Mouse (Mus musculus): ENCODE measurements around the gene Onecut3. TPM values are rescaled to one million over a fixed set of nuclear protein-coding genes. Genes with fewer than 3 reads are reported as not detected.

Onecut3 gene
- total RNA-seq, 2 experiments from 2014 or later: 0.05 TPM; not detected in 1

DNA sequence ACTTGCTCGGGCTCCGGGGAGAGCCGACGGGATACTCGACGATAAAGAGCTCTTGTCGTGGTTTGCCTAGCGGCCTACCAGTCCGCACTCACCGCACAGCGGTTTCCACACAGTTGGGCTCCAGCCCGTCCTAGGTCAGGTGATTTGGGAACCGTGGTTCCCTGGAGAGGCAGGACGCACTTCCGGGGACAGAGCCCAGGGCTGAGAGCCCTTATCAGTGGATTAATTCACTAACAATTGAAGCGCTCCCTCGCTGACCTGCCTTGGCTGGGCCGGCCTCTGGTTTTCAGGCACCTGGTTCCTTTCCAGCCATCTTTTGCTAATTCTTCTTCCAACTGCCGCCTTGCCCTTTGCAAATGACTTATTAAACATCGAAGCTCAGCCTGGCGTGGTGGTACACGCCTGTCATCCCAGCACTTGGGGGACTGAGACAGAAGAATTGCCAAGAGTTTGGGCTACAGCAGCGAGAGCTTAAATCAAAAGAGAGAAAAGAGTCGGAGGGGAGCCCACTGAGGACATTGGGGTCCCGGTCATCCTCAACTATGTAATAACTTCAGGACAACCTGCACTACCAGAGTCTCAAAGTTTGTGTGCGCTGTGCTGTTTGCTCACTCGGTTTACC, 9.1 kb downstream of the Onecut3 start:
- DNase-seq: peak; percentile 58 to 63

DNA sequence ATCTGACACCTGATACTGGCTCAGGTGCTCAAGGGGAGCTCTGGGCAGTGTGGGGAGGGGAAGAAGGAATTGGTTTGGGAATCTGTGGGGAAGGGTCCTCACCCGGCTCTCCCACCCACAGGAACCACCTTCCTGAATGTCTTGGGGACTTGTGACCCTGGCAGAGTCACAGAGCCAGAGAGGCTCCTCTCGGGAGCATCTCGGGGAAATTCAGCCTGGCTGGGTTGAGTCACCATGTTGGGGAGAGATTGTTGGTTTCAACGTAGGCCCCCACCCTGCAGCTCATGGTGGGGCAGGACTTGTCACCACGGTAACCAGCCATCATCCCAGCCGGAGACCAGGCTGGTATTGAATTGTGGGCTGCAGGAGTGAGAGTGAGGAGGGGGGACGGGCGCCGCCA, 10.1 kb downstream of the Onecut3 start:
- no peak for DNase-seq

DNA sequence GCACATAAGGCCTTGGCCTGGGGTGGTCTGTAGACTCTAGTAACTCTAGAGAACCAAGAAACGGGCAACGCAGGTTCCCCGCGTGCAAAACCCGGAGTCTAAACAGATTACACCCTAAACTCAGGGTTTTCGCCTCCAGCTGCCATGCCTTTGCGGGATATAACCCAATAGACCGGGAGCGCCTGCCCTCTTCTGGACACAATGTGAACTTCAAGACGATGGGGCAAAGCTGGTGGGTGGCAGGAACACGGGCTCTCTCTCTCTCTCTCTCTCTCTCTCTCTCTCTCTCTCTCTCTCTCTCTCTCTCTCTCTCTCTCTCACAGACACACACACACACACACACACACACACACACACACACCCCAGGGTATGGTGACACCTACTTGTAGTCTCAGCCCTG, 11.6 kb downstream of the Onecut3 start:
- peak; percentile 45 to 86 for DNase-seq

DNA sequence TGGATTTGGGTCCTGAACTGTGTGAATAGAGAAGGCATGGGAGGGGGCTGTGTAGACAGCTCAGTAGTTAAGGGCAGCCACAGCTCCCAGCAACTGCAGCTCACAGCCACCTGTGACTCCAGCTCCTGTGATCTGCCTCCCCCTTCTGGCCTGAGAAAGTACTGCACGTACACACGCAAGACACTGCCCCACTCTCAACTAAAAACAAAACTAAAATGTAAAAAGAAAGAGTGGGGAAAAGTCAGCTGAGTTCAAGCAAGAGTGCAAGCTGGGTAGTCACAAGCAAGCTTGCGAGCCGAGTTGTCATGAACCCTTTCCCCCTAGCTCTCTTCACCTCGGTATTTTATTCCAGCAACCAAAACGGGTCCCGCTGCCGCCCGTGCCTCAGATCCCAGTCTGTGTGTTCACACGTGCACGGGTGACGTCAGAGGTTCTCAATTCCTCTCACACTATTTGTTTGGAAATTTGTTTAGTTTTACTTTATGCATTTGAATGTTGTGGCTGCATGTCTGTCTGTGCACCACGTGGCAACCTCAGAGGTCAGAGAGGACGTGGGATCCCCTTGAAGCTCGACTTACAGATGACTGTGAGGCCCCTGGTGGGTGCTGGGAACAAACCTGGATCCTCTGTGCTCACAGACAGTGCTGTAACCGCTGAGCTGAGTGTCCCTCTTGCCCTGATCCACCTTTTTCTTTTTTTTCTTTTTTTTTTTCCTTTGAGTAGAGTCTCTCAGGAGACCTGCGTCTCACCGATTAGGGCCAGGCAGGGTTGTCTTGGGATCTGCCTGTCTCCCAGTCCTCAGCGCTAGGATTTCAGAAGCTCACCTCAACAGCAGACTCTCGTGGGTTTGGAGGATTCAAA, 15.0 kb downstream of the Onecut3 start:
- DNase-seq: peak; percentile 72 to 92

DNA sequence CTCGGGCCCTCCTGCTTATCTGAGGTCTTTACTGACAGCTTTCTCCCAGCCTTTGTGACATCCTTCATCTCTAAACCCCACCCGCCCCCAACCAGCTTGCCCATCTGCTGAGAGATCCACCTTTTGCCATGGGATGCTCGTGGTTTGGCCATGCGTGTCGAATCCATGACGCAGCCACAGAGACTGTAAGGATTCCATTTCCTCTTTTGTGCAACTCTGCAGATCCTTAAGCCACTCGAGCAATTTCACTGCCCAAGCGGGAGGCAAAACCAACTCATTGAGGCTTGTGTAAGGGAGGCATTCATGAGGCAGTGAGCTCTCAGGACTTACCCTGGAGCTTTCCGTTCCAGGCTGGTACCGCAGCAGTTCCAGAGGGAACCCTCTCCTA, 15.6 kb downstream of the Onecut3 start:
- no peak for DNase-seq

DNA sequence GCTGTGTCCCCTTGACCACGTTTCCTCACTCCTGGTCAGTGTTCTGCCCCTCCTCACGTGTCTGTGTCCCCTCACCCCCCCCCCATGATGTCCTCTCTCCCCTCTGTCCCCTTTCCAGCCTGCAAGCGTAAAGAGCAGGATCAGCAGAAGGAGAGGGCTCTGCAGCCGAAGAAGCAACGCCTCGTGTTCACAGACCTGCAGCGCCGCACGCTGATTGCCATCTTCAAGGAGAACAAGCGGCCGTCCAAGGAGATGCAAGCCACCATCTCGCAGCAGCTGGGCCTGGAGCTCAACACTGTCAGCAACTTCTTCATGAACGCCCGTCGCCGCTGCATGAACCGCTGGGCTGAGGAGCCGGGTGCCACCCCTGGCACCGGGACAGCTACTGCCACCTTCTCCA, 19.1 kb downstream of the Onecut3 start:
- no peak for DNase-seq

DNA sequence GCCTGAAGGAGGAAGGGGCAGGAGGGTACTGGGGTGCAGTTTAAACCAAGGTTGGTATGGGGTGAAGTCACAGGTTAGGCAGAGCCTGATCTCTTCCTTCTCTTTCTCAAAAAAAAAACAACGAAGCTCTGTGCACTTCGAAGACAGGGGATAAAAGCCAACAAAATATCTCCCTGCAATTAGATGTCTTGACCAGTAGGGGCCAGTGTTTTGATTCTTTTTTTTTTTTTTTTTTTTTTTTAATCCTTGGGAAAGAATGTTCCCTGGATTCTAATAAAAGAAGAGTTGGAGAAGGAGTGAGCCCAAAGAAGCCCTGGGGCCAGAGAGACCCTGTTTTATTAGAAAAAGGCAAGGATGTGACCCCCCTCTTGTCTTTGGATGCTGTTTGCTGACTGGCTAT, 24.7 kb downstream of the Onecut3 start:
- DNase-seq: no peak

DNA sequence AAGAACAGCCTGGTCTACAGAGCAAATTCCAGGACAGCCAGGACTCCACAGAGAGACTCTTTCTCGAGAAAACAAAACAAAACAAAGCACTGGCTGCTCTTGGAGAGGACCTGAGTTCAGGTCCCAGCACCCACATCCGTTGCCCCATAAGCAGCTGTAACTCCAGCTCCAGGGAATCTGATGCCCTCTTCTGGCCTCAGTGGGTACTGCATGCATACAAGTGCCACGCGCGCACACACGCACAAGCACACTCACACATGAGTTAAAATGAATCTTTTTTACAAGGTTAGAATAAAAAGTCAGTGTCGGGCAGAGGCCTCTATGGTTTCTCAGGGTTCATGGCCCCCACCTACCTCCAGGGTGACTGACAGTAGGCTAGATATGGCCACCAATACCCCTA, 28.7 kb downstream of the Onecut3 start:
- DNase-seq: no peak

DNA sequence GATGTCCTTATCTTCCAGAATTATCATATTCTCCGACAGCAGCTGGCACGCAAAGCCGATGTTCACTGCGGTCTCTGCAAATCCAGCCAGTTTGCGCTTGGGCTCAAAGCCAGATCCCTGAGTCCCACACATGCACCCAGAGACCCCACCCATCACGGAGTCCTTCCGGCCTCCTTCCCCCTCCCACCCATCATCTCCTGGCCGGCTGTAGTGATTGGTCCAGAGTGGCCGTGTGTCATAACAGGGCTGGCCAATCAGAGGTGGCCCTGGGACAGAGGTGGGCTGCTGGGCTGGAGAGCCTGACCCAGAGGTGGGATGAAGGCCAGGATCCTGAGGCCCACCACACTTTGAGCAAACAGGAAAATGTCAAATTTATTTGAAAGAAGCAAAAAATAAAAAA, 31.5 kb downstream of the Onecut3 start:
- DNase-seq: no peak

DNA sequence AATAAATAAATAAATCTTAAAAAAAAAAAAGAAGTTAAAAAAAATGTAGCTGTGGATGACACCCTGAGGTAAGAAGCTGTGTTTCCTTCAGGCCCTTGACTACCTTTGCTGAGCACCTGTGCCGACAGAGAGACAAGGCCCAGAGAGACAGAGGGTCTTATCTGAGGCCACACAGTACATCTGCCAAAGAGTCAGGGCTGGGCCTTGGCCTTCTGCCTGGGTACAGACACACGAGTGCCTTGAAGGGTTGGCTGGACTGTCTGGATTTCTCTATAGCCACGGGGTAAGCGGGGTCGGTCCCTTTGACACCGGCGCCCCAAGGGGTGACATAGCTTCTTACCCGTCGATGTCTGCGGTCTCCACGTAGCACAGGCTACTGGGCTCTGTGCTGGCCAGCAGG, 38.1 kb downstream of the Onecut3 start:
- no peak for DNase-seq

DNA sequence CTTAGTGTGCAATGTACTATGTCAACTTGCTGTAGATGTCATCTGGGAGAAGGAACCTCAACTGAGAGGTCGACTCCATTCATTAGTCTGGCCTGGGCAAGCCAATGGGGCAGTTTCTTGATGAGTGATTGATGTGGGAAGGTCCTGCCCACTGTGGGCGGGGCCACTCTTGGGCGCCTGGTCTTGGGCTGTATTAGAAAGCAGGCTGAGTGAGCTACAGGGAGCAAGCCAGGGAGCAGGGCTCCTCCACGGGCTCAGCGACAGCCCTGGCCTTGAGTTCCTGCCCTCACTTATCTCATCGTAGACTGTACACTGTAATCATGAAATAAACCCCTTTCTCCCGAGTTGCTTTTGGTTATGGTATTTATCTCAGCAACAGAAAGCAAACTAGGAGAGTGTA, 39.1 kb downstream of the Onecut3 start:
- no peak for DNase-seq

DNA sequence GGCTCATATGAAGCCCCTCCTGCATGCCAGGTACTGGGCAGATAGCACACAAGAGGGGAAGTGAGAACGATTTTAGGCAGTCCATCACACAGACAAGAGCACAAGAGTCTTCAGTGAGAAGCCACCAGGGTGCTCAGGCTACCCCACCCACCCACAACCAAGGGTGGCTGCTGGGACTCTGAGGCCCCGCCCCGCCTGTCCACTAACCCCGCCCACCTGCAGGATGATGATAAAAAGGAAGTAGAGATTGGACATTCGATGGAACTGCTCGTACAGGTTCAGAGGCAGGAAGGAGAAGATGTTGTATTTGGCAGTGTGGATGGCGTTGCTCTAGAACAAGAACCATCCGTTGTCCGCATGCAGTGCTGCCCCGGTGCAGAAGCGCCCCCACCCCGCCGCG, 40.4 kb downstream of the Onecut3 start:
- DNase-seq: no peak

DNA sequence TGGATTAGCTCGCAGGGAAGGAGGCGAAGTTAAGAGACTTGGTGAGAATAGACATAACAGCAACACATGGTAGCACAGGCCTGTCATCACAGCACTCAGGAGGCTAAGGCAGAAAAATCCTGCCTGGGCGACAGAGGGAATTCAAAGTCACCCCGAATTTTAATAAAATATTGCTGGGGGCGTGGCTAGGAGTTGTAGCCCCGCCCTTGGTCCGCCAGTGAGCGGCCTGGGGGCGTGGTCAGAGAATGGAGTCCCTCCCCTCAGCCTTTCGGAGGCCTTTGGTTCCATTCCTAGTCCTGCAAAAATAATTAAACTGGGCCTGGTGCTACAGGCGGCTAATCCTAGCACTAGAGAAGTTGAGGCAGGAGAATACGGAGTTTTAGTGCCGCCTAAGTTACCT, 41.1 kb downstream of the Onecut3 start:
- DNase-seq: no peak

DNA sequence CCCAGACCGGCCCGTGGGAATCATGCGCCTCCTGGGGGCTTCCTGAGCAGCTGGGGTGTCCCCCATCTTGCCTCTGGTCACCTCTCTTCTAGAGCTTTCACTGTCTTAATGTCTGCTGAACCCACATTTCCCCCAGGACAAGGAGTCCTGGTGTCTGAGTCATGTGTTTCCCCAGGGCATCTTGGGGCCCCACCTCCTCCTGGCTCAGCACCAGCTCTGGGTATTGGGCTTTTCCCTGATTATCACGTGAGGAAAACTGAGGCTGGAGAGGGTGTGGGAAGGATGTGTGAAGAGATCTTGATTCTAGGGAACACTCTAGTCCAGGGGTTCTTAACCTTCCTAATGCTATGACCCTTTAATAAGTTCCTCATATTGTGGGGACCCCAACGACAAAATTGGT, 43.5 kb downstream of the Onecut3 start:
- no peak for DNase-seq

DNA sequence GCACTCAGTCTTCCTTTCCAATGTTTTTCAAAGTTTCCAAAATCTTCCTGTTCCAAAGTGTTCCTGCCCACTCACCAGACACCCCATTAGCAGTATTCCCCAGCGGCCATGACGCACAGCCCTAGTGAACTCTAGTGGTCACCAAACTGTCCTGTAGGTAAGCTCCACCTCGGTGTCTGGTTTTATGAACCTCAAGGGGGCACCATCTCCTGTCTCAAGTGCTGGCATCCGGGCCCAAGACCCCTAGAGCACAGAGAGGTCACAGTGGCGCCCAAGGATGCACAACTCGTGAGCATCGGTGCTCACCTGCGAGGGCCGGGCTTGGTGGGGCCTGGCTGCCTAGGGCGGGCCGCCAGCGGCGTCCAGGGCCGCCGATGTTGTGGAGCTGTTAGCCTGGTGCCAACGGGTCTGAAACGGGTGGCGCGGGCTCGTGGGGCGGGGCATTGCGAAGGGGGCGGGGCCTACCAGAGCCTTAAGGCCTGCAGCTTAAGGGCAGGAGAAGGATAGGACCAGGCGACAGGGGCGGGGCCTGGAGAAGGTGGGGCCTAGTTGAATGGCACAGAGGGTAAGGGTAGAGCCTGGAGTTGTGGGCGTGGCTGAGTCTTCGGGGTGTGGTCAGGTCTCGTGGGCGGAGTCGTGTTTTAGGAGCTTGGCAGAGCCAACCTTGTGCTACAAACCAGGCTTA, 44.2 kb downstream of the Onecut3 start, which contains the start of gene Atp8b3:
Atp8b3 (minus strand) TSS at position 415 of the 685 bp plus-strand sequence.
- DNase-seq: peak; percentile 48 to 73

DNA sequence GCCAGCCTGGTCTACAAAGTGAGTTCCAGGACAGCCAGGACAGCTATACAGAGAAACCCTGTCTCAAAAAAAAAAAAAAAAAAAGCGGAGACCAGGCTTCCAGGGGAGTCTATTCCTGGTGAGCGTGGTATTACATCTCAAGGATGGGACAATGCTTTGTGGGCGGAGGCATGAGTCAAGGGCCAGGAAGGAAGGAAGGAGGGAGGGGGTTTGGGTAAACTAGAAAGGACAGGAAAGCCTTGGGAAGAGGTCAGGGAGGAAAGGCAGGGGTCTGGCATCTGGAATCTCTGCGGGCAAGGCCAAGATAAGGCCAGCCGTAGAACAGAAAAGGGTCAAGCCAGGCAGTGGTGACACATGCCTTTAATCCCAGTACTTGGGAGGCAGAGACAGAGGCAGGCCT, 44.9 kb downstream of the Onecut3 start:
- no peak for DNase-seq

DNA sequence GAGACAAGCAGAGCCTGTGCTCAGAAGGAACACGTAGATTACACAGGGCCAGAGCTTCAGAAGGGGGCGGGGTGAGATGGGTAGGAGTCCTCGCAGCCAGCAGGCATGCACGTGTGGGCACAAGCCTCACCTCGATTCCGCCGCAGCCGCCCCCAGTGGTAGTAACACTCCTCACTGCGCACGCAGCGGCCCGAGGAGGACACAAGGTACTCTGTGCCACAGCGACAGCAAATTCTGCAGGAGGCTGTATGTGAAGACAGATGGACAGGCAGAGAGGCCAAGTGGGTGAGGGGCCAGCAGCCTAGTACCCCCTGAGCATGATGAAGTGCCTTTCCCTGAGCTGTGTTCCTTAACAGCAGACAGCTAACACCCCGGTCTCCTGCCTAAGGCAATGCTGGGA, 49.2 kb downstream of the Onecut3 start:
- no peak for DNase-seq

DNA sequence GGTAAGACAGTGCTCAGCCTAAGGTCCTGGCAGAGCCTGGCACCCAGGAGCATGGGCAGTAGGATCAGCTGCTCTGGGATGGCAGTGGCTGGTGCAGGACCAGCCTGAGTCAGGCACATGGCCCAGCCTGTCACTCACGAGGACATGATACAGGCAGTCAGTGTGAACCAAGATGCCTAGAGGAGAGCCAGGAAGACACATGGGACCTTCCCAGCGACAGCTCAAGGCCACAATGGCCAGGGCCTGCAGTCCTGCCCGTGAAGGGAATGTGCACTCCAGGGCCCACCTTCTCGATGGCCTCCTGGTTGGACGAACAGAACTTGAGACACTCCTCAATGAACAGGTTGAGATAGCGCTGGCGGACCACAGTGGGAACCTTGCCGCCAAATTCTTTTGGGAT, 51.0 kb downstream of the Onecut3 start:
- no peak for DNase-seq

DNA sequence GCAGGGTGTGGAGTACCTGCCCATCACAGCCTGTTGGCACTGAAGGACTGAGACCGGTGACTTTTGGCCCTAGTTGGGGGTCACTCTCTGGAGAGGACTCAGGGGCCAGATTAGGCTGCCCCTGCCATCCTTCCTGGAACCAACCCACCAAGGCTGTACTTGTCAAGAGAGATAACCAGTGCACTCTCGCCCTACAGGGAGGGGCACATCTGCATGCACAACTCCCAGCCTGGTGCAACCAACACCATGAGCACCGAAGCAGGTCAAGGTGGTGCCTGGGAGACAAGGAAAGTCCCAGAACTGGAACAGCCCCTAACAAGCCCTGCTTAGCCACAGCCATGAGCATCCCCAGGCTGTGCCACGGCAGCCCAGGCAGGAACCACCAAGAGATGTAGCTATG, 52.3 kb downstream of the Onecut3 start:
- no peak for DNase-seq

DNA sequence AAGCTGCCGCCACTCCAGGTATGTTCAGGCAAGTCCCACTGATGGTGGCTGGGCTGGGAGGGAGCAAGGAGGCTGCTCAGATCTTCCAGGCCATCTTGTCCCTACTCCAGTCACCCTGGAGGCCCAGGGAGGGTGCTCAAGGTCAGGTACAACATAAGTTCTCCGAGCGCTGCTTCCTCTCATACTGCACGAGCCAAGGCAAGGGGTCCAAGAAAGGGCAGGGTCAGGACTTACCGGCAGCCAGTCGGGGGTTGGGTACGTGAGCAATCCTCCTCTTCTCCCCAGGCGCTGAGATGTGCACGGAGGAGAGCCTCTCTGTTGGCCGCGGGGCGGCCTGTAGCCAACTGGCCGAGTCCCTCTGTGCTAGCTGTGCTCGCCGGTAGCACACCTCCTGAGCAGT, 52.9 kb downstream of the Onecut3 start:
- no peak for DNase-seq

DNA sequence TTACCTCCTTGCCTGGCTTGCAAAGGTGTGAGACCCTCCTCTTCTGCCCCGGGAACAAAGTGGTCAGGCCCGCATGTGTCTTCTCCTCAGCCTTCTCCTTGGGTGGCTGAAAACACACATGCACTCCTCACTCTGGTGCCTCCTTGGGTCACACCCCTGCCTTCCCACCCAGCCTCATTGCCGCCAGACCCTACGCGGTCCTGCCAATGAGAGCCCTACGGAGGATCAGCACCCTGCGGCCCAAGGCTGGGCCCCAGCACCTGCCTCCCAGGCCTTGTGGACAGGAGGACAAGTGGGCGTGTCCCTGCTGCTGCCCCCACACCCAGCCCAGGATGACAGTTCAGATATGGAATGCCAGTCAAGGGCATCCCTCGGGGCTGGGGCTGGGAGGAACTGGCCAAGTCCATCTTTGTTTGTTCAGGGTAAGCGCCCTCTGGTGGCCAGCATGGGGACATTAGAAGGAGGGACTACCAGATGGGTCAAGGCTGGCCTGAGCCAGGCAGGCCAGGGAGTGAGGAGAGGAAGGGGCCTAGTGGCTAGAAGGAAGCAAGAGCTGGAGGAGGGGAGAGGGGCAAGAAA, 53.9 kb downstream of the Onecut3 start:
- DNase-seq: peak; percentile 55 to 71

DNA sequence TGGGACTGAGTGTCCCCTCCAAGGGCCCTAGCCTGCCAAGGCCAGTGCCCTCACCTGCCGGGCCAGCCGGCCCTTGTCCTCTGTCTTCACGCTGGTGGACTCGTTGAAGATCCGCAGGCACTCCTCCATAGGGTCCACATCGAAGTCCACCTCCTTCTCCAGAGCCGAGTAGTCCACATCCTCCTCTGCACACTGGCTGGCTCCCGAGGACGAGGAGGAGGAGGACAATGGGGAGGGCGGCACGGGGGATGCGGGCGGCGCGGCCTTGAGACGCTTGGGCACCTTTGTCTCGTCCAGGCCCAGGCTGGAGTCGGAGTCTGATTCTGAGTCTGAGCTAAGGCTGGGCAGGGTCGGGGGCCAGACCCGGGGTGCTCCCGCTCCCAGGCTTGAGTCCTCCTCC, 54.6 kb downstream of the Onecut3 start:
- DNase-seq: no peak

DNA sequence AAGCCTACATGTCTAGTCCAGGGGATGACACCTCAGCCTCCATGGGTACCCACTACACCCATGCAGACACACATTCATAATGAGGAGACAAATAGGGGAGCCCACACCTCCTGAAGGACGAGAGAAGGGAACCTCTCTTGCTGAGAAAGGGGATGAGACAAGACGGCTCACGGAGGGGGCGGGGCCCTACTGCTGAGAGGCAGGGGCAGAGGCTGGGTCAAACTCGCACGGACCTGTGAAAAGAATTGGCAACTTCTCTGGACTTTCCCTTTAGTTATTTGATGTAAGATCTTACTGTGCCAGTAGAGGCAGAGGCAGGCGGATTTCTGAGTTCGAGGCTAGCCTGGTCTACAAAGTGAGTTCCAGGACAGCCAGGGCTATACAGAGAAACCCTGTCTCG, 57.7 kb downstream of the Onecut3 start:
- no peak for DNase-seq

Measured in heart, adult 18-20 months (tissue).